Mouse (Mus musculus) neural tube, embryonic 11.5 days (tissue): ENCODE data around the gene Tex13a. TPM values are rescaled to one million over a fixed set of nuclear protein-coding genes. Genes with fewer than 3 reads are reported as not detected.

Experiments
- ATAC-seq: fragments of 200-750 bp; cut with Nextera tagmentation; 2 replicates; pipeline ENCODE4 v1.8.0; 2017; ENCODE audit warnings: moderate number of reproducible peaks, mild to moderate bottlenecking, moderate TSS enrichment, moderate library complexity; ENCODE audit not compliant: insufficient read depth, low FRiP score, low TSS enrichment
- DNase-seq: peaks from one replicate; pipeline ENCODE4 v3.0.0-alpha.2; 2015; ENCODE audit warnings: low spot score
- H3K27ac ChIP-seq: fragments of 300-500 bp; sonication (generic); 2 replicates; pipeline ENCODE4 v1.5.1; 2014; ENCODE audit warnings: low read depth, mild to moderate bottlenecking, low read length
- H3K27me3 ChIP-seq: fragments of 300-500 bp; sonication (generic); 2 replicates; pipeline ENCODE4 v1.6.1; 2014; ENCODE audit warnings: mild to moderate bottlenecking, low read length, mixed read lengths; ENCODE audit not compliant: control insufficient read depth, insufficient read depth
- H3K36me3 ChIP-seq: fragments of 300-500 bp; sonication (generic); 2 replicates; pipeline ENCODE4 v1.6.1; 2014; ENCODE audit warnings: mild to moderate bottlenecking, low read length, moderate library complexity, mixed read lengths; ENCODE audit not compliant: control insufficient read depth, insufficient read depth
- H3K4me1 ChIP-seq: fragments of 300-500 bp; sonication (generic); 2 replicates; pipeline ENCODE4 v1.6.1; 2014; ENCODE audit warnings: low read length, mixed read lengths; ENCODE audit not compliant: control insufficient read depth, insufficient read depth
- H3K4me2 ChIP-seq: fragments of 300-500 bp; sonication (generic); 2 replicates; pipeline ENCODE4 v1.6.1; 2014; ENCODE audit warnings: low read depth, mild to moderate bottlenecking, moderate library complexity
- H3K4me3 ChIP-seq: fragments of 300-500 bp; sonication (generic); 2 replicates; pipeline ENCODE4 v1.5.1; 2014; ENCODE audit warnings: low read depth, low read length
- H3K9ac ChIP-seq: fragments of 300-500 bp; sonication (generic); 2 replicates; pipeline ENCODE4 v1.6.1; 2014; ENCODE audit warnings: mild to moderate bottlenecking, low read length
- H3K9me3 ChIP-seq: fragments of 300-500 bp; sonication (generic); 2 replicates; pipeline ENCODE4 v1.6.1; 2016; ENCODE audit warnings: low read length; ENCODE audit not compliant: control insufficient read depth
- WGBS: fragments of 180-500 bp; shearing (Covaris S2); extraction: QIAGEN DNeasy Blood & Tissue Kit; methylation state at CpG from one replicate; pipeline ENCODE4 v1.1.7; 2014; 5-methylcytosine and 5-hydroxymethylcytosine counted together
- polyA plus RNA-seq: library from polyadenylated mRNA; unstranded; fragments of >200 nt; fragmentation: Nextera tagmentation; extraction: Ambion mirVana; gene quantifications from 2 replicates; pipeline ENCODE4 v1.2.1, GENCODE M21; 2014

Gene Tex13a
- polyA plus RNA-seq, result not detected in 2 replicates

- no peak for ATAC-seq
- no peaks in the 10 kb centered on the region for H3K4me1 ChIP-seq
- WGBS, result 69% methylated on average over 3 of the region's 3 CpGs
These were observed at the start of gene Tex13a for GRCm38 (mm10) chrX:138209480-138209879. TSS of gene Tex13a (minus strand) at chrX:138209580.

GRCm38 (mm10) chrX:138234626-138235025, 25.2 kb upstream of the Tex13a start:
- DNase-seq, result no peak
- Histone ChIP-seq H3K4me2 (no peak overlapping the region), H3K27me3 (no peaks in the 10 kb centered on the region), H3K4me3 (no peak overlapping the region), H3K9me3 (no peaks in the 10 kb centered on the region), H3K36me3 (no peaks in the 10 kb centered on the region), H3K27ac (no peak overlapping the region), H3K4me1 (no peaks in the 10 kb centered on the region), H3K9ac (no peak overlapping the region)
- 61% methylated on average over 4 of the region's 4 CpGs for WGBS
- ATAC-seq, result no peak

More at GRCm38 (mm10) chrX:138209480-138209879, at the start of gene Tex13a:
- H3K27me3 ChIP-seq, result no peaks in the 10 kb centered on the region
- no peak within 1 kb of the TSS for H3K9ac ChIP-seq
- H3K9me3 ChIP-seq, result no peaks in the 10 kb centered on the region
- no peak within 1 kb of the TSS for H3K27ac ChIP-seq
- H3K36me3 ChIP-seq, result no peaks in the 10 kb centered on the region
- no peak within 1 kb of the TSS for H3K4me3 ChIP-seq
- DNase-seq, result no peak
- no peak within 1 kb of the TSS for H3K4me2 ChIP-seq

- H3K4me3 ChIP-seq, result no peak overlapping the region
- ATAC-seq (no peak), DNase-seq (no peak)
- no peak overlapping the region for H3K4me2 ChIP-seq
- H3K36me3 ChIP-seq, result no peaks in the 10 kb centered on the region
- H3K27me3 ChIP-seq, result no peaks in the 10 kb centered on the region
- H3K4me1 ChIP-seq, result no peaks in the 10 kb centered on the region
- no peak overlapping the region for H3K9ac ChIP-seq
- no peaks in the 10 kb centered on the region for H3K9me3 ChIP-seq
- H3K27ac ChIP-seq, result no peak overlapping the region
- WGBS, result 14% methylated on average over 3 of the region's 3 CpGs
These were observed 39.2 kb downstream of the Tex13a start for GRCm38 (mm10) chrX:138170146-138170545.
